Mouse (Mus musculus) inflammation-experienced regulatory T-cells (primary cell): ENCODE results near the gene Arpc2. TPM values are rescaled to one million over a fixed set of nuclear protein-coding genes. Genes with fewer than 3 reads are reported as not detected.

Source experiments
- polyA plus RNA-seq, 2 experiments: library from polyadenylated mRNA; unstranded; fragments of 100-300 nt; shearing (Covaris generic); gene quantifications; one replicate each; pipeline ENCODE4 v1.2.1; 2017

The Arpc2 gene
- polyA plus RNA-seq = 1,000 to 10,000 TPM in 1 of 2 experiments, 100 to 1,000 TPM in 1; 961 to 1,093 TPM

GRCm38 (mm10) chr1:74235938-74236589 is at the start of gene Arpc2:
Gene Arpc2 (plus strand): TSS chr1:74236084.

GRCm38 (mm10) chr1:74194445-74194844 is 41.4 kb upstream of the Arpc2 start, which contains the start of gene Cxcr1:
Gene Cxcr1 (minus strand): TSS chr1:74194631.

GRCm38 (mm10) chr1:74278538-74278937 is 42.7 kb downstream of the Arpc2 start, which contains the start of gene Gpbar1:
Gene Gpbar1 (plus strand): TSS chr1:74278550.

GRCm38 (mm10) chr1:74284543-74285160 is 48.8 kb downstream of the Arpc2 start, which contains the start of the genes Aamp and Pnkd:
Gene Aamp (minus strand): TSS chr1:74284738.
Gene Pnkd (plus strand): TSS chr1:74284930.

GRCm38 (mm10) chr1:74305522-74305921 is 69.6 kb downstream of the Arpc2 start, which contains the start of gene Tmbim1:
Gene Tmbim1 (minus strand): TSS chr1:74305622.

Other genes with a start within 250 kb of the Arpc2 start
- gene Tns1, start 111.6 kb upstream of the Arpc2 start, polyA plus RNA-seq = 10 to 100 TPM in 1 of 2 experiments, 1 to 10 TPM in 1; 6.1 to 45.1 TPM
- gene Rufy4, start 110.5 kb upstream of the Arpc2 start, polyA plus RNA-seq = under 1 TPM; 0.11 to 0.72 TPM
- under 1 TPM; 0.05 to 0.83 TPM for gene Cxcr2, start 82.1 kb upstream of the Arpc2 start, polyA plus RNA-seq
- gene Cxcr1, start 41.5 kb upstream of the Arpc2 start, polyA plus RNA-seq = under 1 TPM in 1 of 2 experiments, not detected in 1; 0.22 TPM
- 1 to 10 TPM in 1 of 2 experiments, not detected in 1; 3.0 TPM for gene Gpbar1, start 42.5 kb downstream of the Arpc2 start, polyA plus RNA-seq
- 100 to 1,000 TPM; 210 to 261 TPM for gene Aamp, start 48.7 kb downstream of the Arpc2 start, polyA plus RNA-seq
- 10 to 100 TPM; 76.6 to 76.9 TPM for gene Pnkd, start 48.8 kb downstream of the Arpc2 start, polyA plus RNA-seq
- 10 to 100 TPM; 23.9 to 31.8 TPM for gene Tmbim1, start 69.5 kb downstream of the Arpc2 start, polyA plus RNA-seq
- gene Catip, start 126.0 kb downstream of the Arpc2 start, polyA plus RNA-seq = not detected
- 1 to 10 TPM; 1.0 to 6.0 TPM for gene Slc11a1, start 139.1 kb downstream of the Arpc2 start, polyA plus RNA-seq
- 1 to 10 TPM; 4.8 to 6.9 TPM for gene Ctdsp1, start 155.4 kb downstream of the Arpc2 start, polyA plus RNA-seq
- under 1 TPM; 0.22 to 0.38 TPM for gene Vil1, start 173.3 kb downstream of the Arpc2 start, polyA plus RNA-seq